Mouse (Mus musculus): ENCODE data around the gene Bcam. TPM values are rescaled to one million over a fixed set of nuclear protein-coding genes. Genes with fewer than 3 reads are reported as not detected.

Bcam gene
- 8.8 and 9.3 TPM in 2 replicates for polyA plus RNA-seq (2015; fragmentation: Nextera tagmentation; extraction: Ambion mirVana)

GRCm38 (mm10) chr7:19770984-19771391, at the start of gene Bcam:
Gene Bcam, minus strand, starts transcription at chr7:19771016.
- H3K9me3 ChIP-seq (ENCODE audit: low read length) = no peaks in the 10 kb centered on the region
- peaks cover 20% of the 10 kb centered on the region for H3K27me3 ChIP-seq (ENCODE audit: insufficient read depth, low read length)
- no peaks in the 10 kb centered on the region for H3K36me3 ChIP-seq (replicated peaks; ENCODE audit: insufficient read depth, low read length)
- H3K9ac ChIP-seq (replicated peaks) = peak within 1 kb of the TSS; percentile 58
- H3K4me2 ChIP-seq (ENCODE audit: low read depth, low read length) = peak within 1 kb of the TSS; percentile 80
- WGBS (ENCODE audit: insufficient replicate concordance) = 10% methylated on average over 9 of the region's 9 CpGs
- ATAC-seq (no peak), DNase-seq (no peak)
- no peak within 1 kb of the TSS for H3K27ac ChIP-seq (ENCODE audit: low read depth)
- peak within 1 kb of the TSS; percentile 46 for H3K4me3 ChIP-seq (ENCODE audit: low read depth, low read length)
- peaks cover 18% of the 10 kb centered on the region for H3K4me1 ChIP-seq (ENCODE audit: insufficient read depth)
- TF ChIP-seq CTCF (IDR thresholded peaks at IDR 0.05; ENCODE audit: low read depth) (no peak), EP300 (IDR thresholded peaks at IDR 0.05; ENCODE audit: low read depth) (no peak)

GRCm38 (mm10) chr7:19818875-19819274, 48.1 kb upstream of the Bcam start:
- TF ChIP-seq CTCF (IDR thresholded peaks at IDR 0.05; ENCODE audit: low read depth) = no peak
- TF ChIP-seq EP300 (IDR thresholded peaks at IDR 0.05; ENCODE audit: low read depth) = no peak
- ATAC-seq = no peak
- DNase-seq = no peak
- Histone ChIP-seq H3K4me1 (ENCODE audit: insufficient read depth) (peaks cover 49% of the 10 kb centered on the region), H3K4me3 (ENCODE audit: low read depth, low read length) (no peak overlapping the region), H3K27ac (ENCODE audit: low read depth) (peak overlapping the region; percentile 98), H3K9me3 (ENCODE audit: low read length) (no peaks in the 10 kb centered on the region), H3K27me3 (ENCODE audit: insufficient read depth, low read length) (no peaks in the 10 kb centered on the region), H3K9ac (replicated peaks) (no peak overlapping the region), H3K4me2 (ENCODE audit: low read depth, low read length) (no peak overlapping the region), H3K36me3 (replicated peaks; ENCODE audit: insufficient read depth, low read length) (peaks cover 12% of the 10 kb centered on the region)
- 78% methylated on average over 7 of the region's 7 CpGs for WGBS (ENCODE audit: insufficient replicate concordance)

- Histone ChIP-seq H3K4me3 (ENCODE audit: low read depth, low read length) (no peak overlapping the region), H3K9me3 (ENCODE audit: low read length) (no peaks in the 10 kb centered on the region), H3K36me3 (replicated peaks; ENCODE audit: insufficient read depth, low read length) (peaks cover 12% of the 10 kb centered on the region), H3K4me2 (ENCODE audit: low read depth, low read length) (no peak overlapping the region), H3K27ac (ENCODE audit: low read depth) (peak overlapping the region; percentile 98), H3K4me1 (ENCODE audit: insufficient read depth) (peaks cover 46% of the 10 kb centered on the region), H3K9ac (replicated peaks) (no peak overlapping the region), H3K27me3 (ENCODE audit: insufficient read depth, low read length) (no peaks in the 10 kb centered on the region)
- WGBS (ENCODE audit: insufficient replicate concordance) = 73% methylated on average over 5 of the region's 5 CpGs
- no peak for DNase-seq
- no peak for ATAC-seq
- TF ChIP-seq CTCF (IDR thresholded peaks at IDR 0.05; ENCODE audit: low read depth) = no peak
- no peak for TF ChIP-seq EP300 (IDR thresholded peaks at IDR 0.05; ENCODE audit: low read depth)
These were observed 47.6 kb upstream of the Bcam start for GRCm38 (mm10) chr7:19818440-19818839.

GRCm38 (mm10) chr7:19817382-19818105, 46.7 kb upstream of the Bcam start:
- Histone ChIP-seq H3K4me2 (ENCODE audit: low read depth, low read length) (peak overlapping the region; percentile 72), H3K27ac (ENCODE audit: low read depth) (peak overlapping the region; percentile 98), H3K4me1 (ENCODE audit: insufficient read depth) (peaks cover 42% of the 10 kb centered on the region), H3K9ac (replicated peaks) (peak overlapping the region; percentile 69), H3K27me3 (ENCODE audit: insufficient read depth, low read length) (no peaks in the 10 kb centered on the region), H3K36me3 (replicated peaks; ENCODE audit: insufficient read depth, low read length) (peaks cover 12% of the 10 kb centered on the region), H3K9me3 (ENCODE audit: low read length) (no peaks in the 10 kb centered on the region), H3K4me3 (ENCODE audit: low read depth, low read length) (peak overlapping the region; percentile 56)
- TF ChIP-seq EP300 (IDR thresholded peaks at IDR 0.05; ENCODE audit: low read depth) (peak; percentile 25; the same call in 1 of the 2 replicates), CTCF (IDR thresholded peaks at IDR 0.05; ENCODE audit: low read depth) (no peak)
- peak; percentile 79 for ATAC-seq
- DNase-seq = peak; percentile 82
- 6% methylated on average over 15 of the region's 15 CpGs for WGBS (ENCODE audit: insufficient replicate concordance)

- peaks cover 38% of the 10 kb centered on the region for H3K4me1 ChIP-seq (ENCODE audit: insufficient read depth)
- H3K4me2 ChIP-seq (ENCODE audit: low read depth, low read length) = peak overlapping the region; percentile 72
- peak; percentile 79 for ATAC-seq
- H3K27me3 ChIP-seq (ENCODE audit: insufficient read depth, low read length) = no peaks in the 10 kb centered on the region
- no peaks in the 10 kb centered on the region for H3K9me3 ChIP-seq (ENCODE audit: low read length)
- 1% methylated on average over 22 of the region's 28 CpGs for WGBS (ENCODE audit: insufficient replicate concordance)
- peak; percentile 78 for TF ChIP-seq EP300 (IDR thresholded peaks at IDR 0.05; ENCODE audit: low read depth)
- no peak for TF ChIP-seq CTCF (IDR thresholded peaks at IDR 0.05; ENCODE audit: low read depth)
- peak overlapping the region; percentile 56 for H3K4me3 ChIP-seq (ENCODE audit: low read depth, low read length)
- H3K27ac ChIP-seq (ENCODE audit: low read depth) = peak overlapping the region; percentile 98
- peak overlapping the region; percentile 69 for H3K9ac ChIP-seq (replicated peaks)
- peak; percentile 93 for DNase-seq
- H3K36me3 ChIP-seq (replicated peaks; ENCODE audit: insufficient read depth, low read length) = peaks cover 19% of the 10 kb centered on the region
These were observed 45.5 kb upstream of the Bcam start for GRCm38 (mm10) chr7:19816224-19816771.
